Mouse (Mus musculus) stomach, embryonic 16.5 days (tissue): ENCODE data around the gene Mfng. TPM values are rescaled to one million over a fixed set of nuclear protein-coding genes. Genes with fewer than 3 reads are reported as not detected.
A peak's percentile ranks its signal among the peaks of the same experiment; 100 is the strongest.

ENCODE experiments used
- ATAC-seq: fragments of 200-750 bp; cut with Nextera tagmentation; 2 replicates; pipeline ENCODE4 v1.8.0; 2017; ENCODE audit warnings: moderate number of reproducible peaks, moderate TSS enrichment; ENCODE audit not compliant: insufficient read depth, low FRiP score
- H3K27ac ChIP-seq: fragments of 300-500 bp; sonication (generic); 2 replicates; pipeline ENCODE4 v1.5.1; 2014; ENCODE audit warnings: low read length
- H3K27me3 ChIP-seq: fragments of 300-500 bp; sonication (generic); 2 replicates; pipeline ENCODE4 v1.6.1; 2014; ENCODE audit warnings: low read length, control low read depth, mixed read lengths; ENCODE audit not compliant: control insufficient read depth, insufficient read depth
- H3K36me3 ChIP-seq: fragments of 300-500 bp; sonication (generic); 2 replicates; pipeline ENCODE4 v1.6.1; 2014; ENCODE audit warnings: low read length; ENCODE audit not compliant: control insufficient read depth, insufficient read depth
- H3K4me1 ChIP-seq: fragments of 300-500 bp; sonication (generic); 2 replicates; pipeline ENCODE4 v1.6.1; 2014; ENCODE audit warnings: low read length, control low read depth, mixed read lengths; ENCODE audit not compliant: control insufficient read depth, insufficient read depth
- H3K4me2 ChIP-seq: fragments of 300-500 bp; sonication (generic); 2 replicates; pipeline ENCODE4 v1.6.1; 2014; ENCODE audit warnings: low read depth, low read length, mixed read lengths
- H3K4me3 ChIP-seq: fragments of 300-500 bp; sonication (generic); replicated peaks from 2 replicates; pipeline ENCODE4 v1.5.1; 2014; ENCODE audit warnings: mild to moderate bottlenecking, low read length
- H3K9ac ChIP-seq: fragments of 300-500 bp; sonication (generic); 2 replicates; pipeline ENCODE4 v1.6.1; 2014; ENCODE audit warnings: low read length
- H3K9me3 ChIP-seq: fragments of 300-500 bp; sonication (generic); replicated peaks from 2 replicates; pipeline ENCODE4 v1.6.1; 2016; ENCODE audit warnings: low read length, control low read depth; ENCODE audit not compliant: control insufficient read depth
- WGBS: fragments of 180-500 bp; shearing (Covaris S2); extraction: QIAGEN DNeasy Blood & Tissue Kit; methylation state at CpG from one replicate; pipeline ENCODE4 v1.1.7; 2014; 5-methylcytosine and 5-hydroxymethylcytosine counted together
- polyA plus RNA-seq: library from polyadenylated mRNA; unstranded; fragments of >200 nt; fragmentation: Nextera tagmentation; extraction: Ambion mirVana; gene quantifications from 2 replicates; pipeline ENCODE4 v1.2.1, GENCODE M21; 2015

Gene Mfng
- polyA plus RNA-seq, 1 experiment from 2014 or later, result 18.5 TPM

- 41% methylated on average over 4 of the region's 4 CpGs for WGBS
- Histone ChIP-seq H3K4me2 (peak overlapping the region; percentile 46), H3K4me3 (peak overlapping the region; percentile 31), H3K27me3 (no peaks in the 10 kb centered on the region), H3K36me3 (peaks cover 4% of the 10 kb centered on the region; the same call in 1 of the 2 replicates), H3K9me3 (peaks cover 6% of the 10 kb centered on the region; the same call in 1 of the 2 replicates), H3K9ac (peak overlapping the region; percentile 44; the same call in 1 of the 2 replicates), H3K4me1 (peaks cover 6% of the 10 kb centered on the region; the same call in 1 of the 2 replicates), H3K27ac (peak overlapping the region; percentile 79)
- 0 out of 2 replicates have a peak, but pooled peaks have one; percentile 26 for ATAC-seq
These were observed 909 bp downstream of the Mfng start for GRCm38 (mm10) chr15:78772368-78772763.

GRCm38 (mm10) chr15:78771531-78772367 is 1.5 kb downstream of the Mfng start:
- Histone ChIP-seq H3K9me3 (peaks cover 6% of the 10 kb centered on the region; the same call in 1 of the 2 replicates), H3K27me3 (no peaks in the 10 kb centered on the region), H3K4me3 (peak overlapping the region; percentile 31), H3K4me2 (peak overlapping the region; percentile 46), H3K9ac (peak overlapping the region; percentile 56), H3K27ac (peak overlapping the region; percentile 79), H3K36me3 (peaks cover 4% of the 10 kb centered on the region; the same call in 1 of the 2 replicates), H3K4me1 (peaks cover 6% of the 10 kb centered on the region; the same call in 1 of the 2 replicates)
- WGBS, result 54% methylated on average over 19 of the region's 19 CpGs
- ATAC-seq, result no peak; the same call in 1 of the 2 replicates

- Histone ChIP-seq H3K4me3 (peak overlapping the region; percentile 29), H3K4me1 (peaks cover 6% of the 10 kb centered on the region; the same call in 1 of the 2 replicates), H3K36me3 (no peaks in the 10 kb centered on the region), H3K27me3 (no peaks in the 10 kb centered on the region), H3K9me3 (peaks cover 6% of the 10 kb centered on the region; the same call in 1 of the 2 replicates), H3K4me2 (peak overlapping the region; percentile 34), H3K9ac (peak overlapping the region; percentile 14; the same call in 1 of the 2 replicates), H3K27ac (peak overlapping the region; percentile 79)
- no peak for ATAC-seq
- 37% methylated on average over 5 of the region's 5 CpGs for WGBS
These were observed 2.3 kb downstream of the Mfng start for GRCm38 (mm10) chr15:78770983-78771355.

- H3K27ac ChIP-seq, result no peak overlapping the region
- H3K4me3 ChIP-seq, result no peak overlapping the region
- H3K4me2 ChIP-seq, result peak overlapping the region; percentile 34
- no peaks in the 10 kb centered on the region for H3K27me3 ChIP-seq
- no peak overlapping the region for H3K9ac ChIP-seq
- ATAC-seq, result no peak
- no peaks in the 10 kb centered on the region for H3K36me3 ChIP-seq
- peaks cover 6% of the 10 kb centered on the region; the same call in 1 of the 2 replicates for H3K4me1 ChIP-seq
- WGBS, result 63% methylated on average over 9 of the region's 9 CpGs
- peaks cover 6% of the 10 kb centered on the region; the same call in 1 of the 2 replicates for H3K9me3 ChIP-seq
These were observed 2.9 kb downstream of the Mfng start for GRCm38 (mm10) chr15:78770234-78770982.

GRCm38 (mm10) chr15:78769064-78769463 is 4.2 kb downstream of the Mfng start:
- Histone ChIP-seq H3K4me3 (no peak overlapping the region), H3K9ac (no peak overlapping the region), H3K4me1 (peaks cover 6% of the 10 kb centered on the region; the same call in 1 of the 2 replicates), H3K4me2 (no peak overlapping the region), H3K27ac (no peak overlapping the region), H3K27me3 (no peaks in the 10 kb centered on the region), H3K36me3 (no peaks in the 10 kb centered on the region), H3K9me3 (peaks cover 6% of the 10 kb centered on the region; the same call in 1 of the 2 replicates)
- ATAC-seq, result no peak
- WGBS, result 88% methylated on average over 4 of the region's 4 CpGs

- no peak overlapping the region for H3K27ac ChIP-seq
- H3K27me3 ChIP-seq, result no peaks in the 10 kb centered on the region
- H3K4me3 ChIP-seq, result no peak overlapping the region
- no peaks in the 10 kb centered on the region for H3K36me3 ChIP-seq
- no peak overlapping the region for H3K4me2 ChIP-seq
- no peaks in the 10 kb centered on the region for H3K4me1 ChIP-seq
- no peaks in the 10 kb centered on the region for H3K9me3 ChIP-seq
- no peak for ATAC-seq
- 75% methylated on average over 5 of the region's 5 CpGs for WGBS
- no peak overlapping the region for H3K9ac ChIP-seq
These were observed 9.6 kb downstream of the Mfng start for GRCm38 (mm10) chr15:78763704-78764103.

- H3K4me1 ChIP-seq, result no peaks in the 10 kb centered on the region
- H3K27ac ChIP-seq, result no peak overlapping the region
- 42% methylated on average over 10 of the region's 10 CpGs for WGBS
- no peak overlapping the region for H3K4me3 ChIP-seq
- no peak for ATAC-seq
- H3K4me2 ChIP-seq, result no peak overlapping the region
- H3K36me3 ChIP-seq, result no peaks in the 10 kb centered on the region
- no peak overlapping the region for H3K9ac ChIP-seq
- no peaks in the 10 kb centered on the region for H3K9me3 ChIP-seq
- H3K27me3 ChIP-seq, result no peaks in the 10 kb centered on the region
These were observed 10.1 kb downstream of the Mfng start for GRCm38 (mm10) chr15:78763210-78763609.

- no peaks in the 10 kb centered on the region for H3K9me3 ChIP-seq
- ATAC-seq, result no peak
- H3K9ac ChIP-seq, result no peak overlapping the region
- WGBS, result 78% methylated on average over 13 of the region's 13 CpGs
- H3K36me3 ChIP-seq, result no peaks in the 10 kb centered on the region
- no peaks in the 10 kb centered on the region for H3K27me3 ChIP-seq
- no peaks in the 10 kb centered on the region for H3K4me1 ChIP-seq
- H3K27ac ChIP-seq, result no peak overlapping the region
- H3K4me2 ChIP-seq, result no peak overlapping the region
- H3K4me3 ChIP-seq, result no peak overlapping the region
These were observed 12.2 kb downstream of the Mfng start for GRCm38 (mm10) chr15:78761112-78761511.

GRCm38 (mm10) chr15:78758132-78758531 is 15.1 kb downstream of the Mfng start:
- 87% methylated on average over 6 of the region's 6 CpGs for WGBS
- Histone ChIP-seq H3K9ac (no peak overlapping the region), H3K27me3 (no peaks in the 10 kb centered on the region), H3K36me3 (no peaks in the 10 kb centered on the region), H3K4me3 (no peak overlapping the region), H3K4me2 (no peak overlapping the region), H3K27ac (no peak overlapping the region), H3K9me3 (no peaks in the 10 kb centered on the region), H3K4me1 (no peaks in the 10 kb centered on the region)
- ATAC-seq, result no peak
